Mouse (Mus musculus): ENCODE measurements at regions not wholly inside any gene's neighbourhood (a gene's known extent, or its start where the extent isn't known, plus 50 kb on each side); places are given as distances from the start of the nearest gene placed in this dataset.
"Not testable (repeated sequence)": the region's sequence is repeated elsewhere in the genome, so short reads cannot be mapped to it uniquely, and the experiment has no call there.

- WGBS: 23% methylated on average over 12 of the region's 12 CpGs
- Histone ChIP-seq H3K36me3 (no peaks in the 10 kb centered on the region), H3K27ac (no peak overlapping the region), H3K27me3 (peaks cover 8% of the 10 kb centered on the region; the same call in 1 of the 2 replicates), H3K4me1 (replicated peaks) (peaks cover 4% of the 10 kb centered on the region), H3K4me3 (no peak overlapping the region), H3K4me2 (peak overlapping the region; percentile 50), H3K9ac (no peak overlapping the region), H3K9me3 (replicated peaks) (no peaks in the 10 kb centered on the region)
- ATAC-seq (replicated peaks; ENCODE audit: insufficient number of reproducible peaks, insufficient read depth, low FRiP score, low read depth): no peak
These were observed 55.3 kb upstream of the Jarid2 start for GRCm38 (mm10) chr13:44673967-44674357.

GRCm38 (mm10) chr13:44674926-44675650 is 54.2 kb upstream of the Jarid2 start:
- ATAC-seq (replicated peaks; ENCODE audit: insufficient number of reproducible peaks, insufficient read depth, low FRiP score, low read depth): no peak
- H3K27ac ChIP-seq: no peak overlapping the region
- 71% methylated on average over 8 of the region's 8 CpGs for WGBS

GRCm38 (mm10) chr13:44676041-44676440 is 53.2 kb upstream of the Jarid2 start:
- Histone ChIP-seq H3K4me1 (replicated peaks) (peaks cover 8% of the 10 kb centered on the region), H3K4me2 (no peak overlapping the region), H3K27ac (no peak overlapping the region), H3K36me3 (no peaks in the 10 kb centered on the region), H3K4me3 (no peak overlapping the region), H3K27me3 (peaks cover 8% of the 10 kb centered on the region; the same call in 1 of the 2 replicates), H3K9ac (no peak overlapping the region), H3K9me3 (replicated peaks) (no peaks in the 10 kb centered on the region)
- WGBS: 87% methylated on average over 6 of the region's 6 CpGs
- ATAC-seq (replicated peaks; ENCODE audit: insufficient number of reproducible peaks, insufficient read depth, low FRiP score, low read depth): no peak

More at GRCm38 (mm10) chr13:44674926-44675650, 54.2 kb upstream of the Jarid2 start:
- Histone ChIP-seq H3K4me3 (no peak overlapping the region), H3K9ac (no peak overlapping the region), H3K4me1 (replicated peaks) (peaks cover 4% of the 10 kb centered on the region), H3K27me3 (peaks cover 8% of the 10 kb centered on the region; the same call in 1 of the 2 replicates), H3K4me2 (no peak overlapping the region), H3K36me3 (no peaks in the 10 kb centered on the region), H3K9me3 (replicated peaks) (no peaks in the 10 kb centered on the region)

- WGBS: 87% methylated on average over 3 of the region's 3 CpGs
- no peak overlapping the region for H3K4me3 ChIP-seq
- H3K27me3 ChIP-seq: peaks cover 8% of the 10 kb centered on the region; the same call in 1 of the 2 replicates
- no peak overlapping the region for H3K27ac ChIP-seq
- H3K4me2 ChIP-seq: no peak overlapping the region
- peaks cover 8% of the 10 kb centered on the region for H3K4me1 ChIP-seq (replicated peaks)
- no peak overlapping the region for H3K9ac ChIP-seq
- ATAC-seq (replicated peaks; ENCODE audit: insufficient number of reproducible peaks, insufficient read depth, low FRiP score, low read depth): no peak
- H3K9me3 ChIP-seq (replicated peaks): no peaks in the 10 kb centered on the region
- H3K36me3 ChIP-seq: no peaks in the 10 kb centered on the region
These were observed 51.2 kb upstream of the Jarid2 start for GRCm38 (mm10) chr13:44678121-44678520.

- H3K9me3 ChIP-seq (replicated peaks); H3K9ac ChIP-seq; H3K36me3 ChIP-seq; H3K27me3 ChIP-seq; H3K4me2 ChIP-seq; H3K4me3 ChIP-seq; H3K4me1 ChIP-seq (replicated peaks); ATAC-seq (replicated peaks; ENCODE audit: insufficient number of reproducible peaks, insufficient read depth, low FRiP score, low read depth); H3K27ac ChIP-seq: not testable (repeated sequence)
- WGBS: 92% methylated on average over 6 of the region's 7 CpGs
These were observed 49.8 kb upstream of the Jarid2 start for GRCm38 (mm10) chr13:44679457-44679856.

All from heart, embryonic 15.5 days (tissue).